Mouse (Mus musculus) intestine, embryonic 16.5 days (tissue): ENCODE data around the gene Scyl1. TPM values are rescaled to one million over a fixed set of nuclear protein-coding genes. Genes with fewer than 3 reads are reported as not detected.

Experiments used
- ATAC-seq: fragments of 200-750 bp; cut with Nextera tagmentation; 2 replicates; pipeline ENCODE4 v1.8.0; 2017; ENCODE audit warnings: moderate TSS enrichment, moderate library complexity
- H3K27ac ChIP-seq: fragments of 300-500 bp; sonication (generic); 2 replicates; pipeline ENCODE4 v1.5.1; 2014; ENCODE audit warnings: mild to moderate bottlenecking, low read length
- H3K27me3 ChIP-seq: fragments of 300-500 bp; sonication (generic); replicated peaks from 2 replicates; pipeline ENCODE4 v1.6.1; 2014; ENCODE audit warnings: low read length, control low read depth, mixed read lengths; ENCODE audit not compliant: control insufficient read depth, insufficient read depth
- H3K36me3 ChIP-seq: fragments of 300-500 bp; sonication (generic); 2 replicates; pipeline ENCODE4 v1.6.1; 2014; ENCODE audit warnings: low read length, control low read depth; ENCODE audit not compliant: control insufficient read depth, insufficient read depth
- H3K4me1 ChIP-seq: fragments of 300-500 bp; sonication (generic); 2 replicates; pipeline ENCODE4 v1.6.1; 2014; ENCODE audit warnings: low read length, control low read depth, mixed read lengths; ENCODE audit not compliant: control insufficient read depth, insufficient read depth
- H3K4me2 ChIP-seq: fragments of 300-500 bp; sonication (generic); 2 replicates; pipeline ENCODE4 v1.6.1; 2014; ENCODE audit warnings: low read depth, low read length, control low read depth
- H3K4me3 ChIP-seq: fragments of 300-500 bp; sonication (generic); 2 replicates; pipeline ENCODE4 v1.5.1; 2014; ENCODE audit warnings: mild to moderate bottlenecking, low read length
- H3K9ac ChIP-seq: fragments of 300-500 bp; sonication (generic); 2 replicates; pipeline ENCODE4 v1.6.1; 2014; ENCODE audit warnings: low read depth, low read length
- H3K9me3 ChIP-seq: fragments of 300-500 bp; sonication (generic); 2 replicates; pipeline ENCODE4 v1.6.1; 2016; ENCODE audit warnings: low read length, control low read depth; ENCODE audit not compliant: control insufficient read depth
- WGBS: fragments of 180-500 bp; shearing (Covaris S2); extraction: QIAGEN DNeasy Blood & Tissue Kit; methylation state at CpG from one replicate; pipeline ENCODE4 v1.1.7; 2014; 5-methylcytosine and 5-hydroxymethylcytosine counted together
- polyA plus RNA-seq: library from polyadenylated mRNA; unstranded; fragments of >200 nt; fragmentation: Nextera tagmentation; extraction: Ambion mirVana; gene quantifications from 2 replicates; pipeline ENCODE4 v1.2.1, GENCODE M21; 2015

The Scyl1 gene
- polyA plus RNA-seq, 1 experiment from 2014 or later = 58.9 TPM

DNA sequence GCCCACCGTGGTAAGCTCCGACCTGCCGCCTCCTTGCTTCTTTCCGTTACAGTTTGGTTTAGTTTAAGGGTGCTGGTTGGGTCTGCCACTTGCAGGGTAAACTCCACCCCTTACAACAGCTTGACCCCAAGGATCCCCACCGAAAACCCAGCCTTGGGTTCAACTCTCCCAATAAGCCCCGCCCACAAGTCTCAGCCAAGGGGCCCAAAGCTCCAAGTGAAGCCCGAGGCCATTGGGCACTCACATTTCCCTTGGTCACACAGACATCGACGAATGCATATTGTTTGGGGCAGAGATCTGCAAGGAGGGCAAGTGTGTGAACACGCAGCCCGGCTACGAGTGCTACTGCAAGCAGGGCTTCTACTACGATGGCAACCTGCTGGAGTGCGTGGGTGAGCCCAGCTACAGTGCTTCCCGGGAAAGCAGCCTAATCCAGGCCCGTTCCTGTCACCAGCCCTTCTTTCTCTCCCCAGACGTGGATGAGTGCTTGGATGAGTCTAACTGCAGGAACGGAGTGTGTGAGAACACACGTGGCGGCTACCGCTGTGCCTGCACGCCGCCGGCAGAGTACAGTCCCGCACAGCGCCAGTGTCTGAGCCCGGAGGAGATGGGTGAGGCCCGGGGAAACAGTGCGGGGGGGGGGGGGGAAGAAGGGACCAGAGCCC, 14.8 kb downstream of the Scyl1 start:
- 28% methylated on average over 29 of the region's 29 CpGs for WGBS
- H3K27ac ChIP-seq = no peak overlapping the region
- 0 out of 2 replicates have a peak overlapping the region, but pooled peaks have one; percentile 11 for H3K4me3 ChIP-seq
- peaks cover 18% of the 10 kb centered on the region; the same call in 1 of the 2 replicates for H3K36me3 ChIP-seq
- no peaks in the 10 kb centered on the region for H3K9me3 ChIP-seq
- peaks cover 5% of the 10 kb centered on the region for H3K4me1 ChIP-seq
- peak overlapping the region; percentile 55 for H3K9ac ChIP-seq
- H3K4me2 ChIP-seq = peak overlapping the region; percentile 27
- ATAC-seq = peak; percentile 26; the same call in 1 of the 2 replicates
- 0 out of 2 replicates have a peak, but pooled peaks cover 10% of the 10 kb centered on the region for H3K27me3 ChIP-seq

GRCm38 (mm10) chr19:5751742-5752141, 19.5 kb downstream of the Scyl1 start:
- no peaks in the 10 kb centered on the region for H3K36me3 ChIP-seq
- no peak overlapping the region for H3K4me3 ChIP-seq
- no peak overlapping the region for H3K27ac ChIP-seq
- H3K27me3 ChIP-seq = peaks cover 19% of the 10 kb centered on the region; the same call in 1 of the 2 replicates
- no peak overlapping the region for H3K9ac ChIP-seq
- H3K9me3 ChIP-seq = no peaks in the 10 kb centered on the region
- H3K4me1 ChIP-seq = peaks cover 6% of the 10 kb centered on the region
- H3K4me2 ChIP-seq = no peak overlapping the region
- WGBS = 17% methylated on average over 20 of the region's 20 CpGs
- ATAC-seq = 0 out of 2 replicates have a peak, but pooled peaks have one; percentile 41

- H3K9me3 ChIP-seq = no peaks in the 10 kb centered on the region
- H3K27ac ChIP-seq = no peak overlapping the region
- H3K27me3 ChIP-seq = peaks cover 19% of the 10 kb centered on the region; the same call in 1 of the 2 replicates
- peaks cover 6% of the 10 kb centered on the region for H3K4me1 ChIP-seq
- 30% methylated on average over 22 of the region's 22 CpGs for WGBS
- no peak overlapping the region for H3K4me2 ChIP-seq
- ATAC-seq = no peak
- H3K9ac ChIP-seq = no peak overlapping the region
- no peak overlapping the region for H3K4me3 ChIP-seq
- no peaks in the 10 kb centered on the region for H3K36me3 ChIP-seq
Observed at GRCm38 (mm10) chr19:5750951-5751350, 20.3 kb downstream of the Scyl1 start.

GRCm38 (mm10) chr19:5749476-5749875, 21.7 kb downstream of the Scyl1 start:
- ATAC-seq = no peak
- 82% methylated on average over 6 of the region's 6 CpGs for WGBS

GRCm38 (mm10) chr19:5746907-5747363, 24.3 kb downstream of the Scyl1 start:
- ATAC-seq = no peak
- Histone ChIP-seq H3K27ac (no peak overlapping the region), H3K27me3 (peaks cover 15% of the 10 kb centered on the region; the same call in 1 of the 2 replicates), H3K9ac (no peak overlapping the region), H3K4me3 (no peak overlapping the region), H3K4me2 (no peak overlapping the region), H3K36me3 (no peaks in the 10 kb centered on the region), H3K9me3 (no peaks in the 10 kb centered on the region), H3K4me1 (peaks cover 29% of the 10 kb centered on the region)
- WGBS = 37% methylated on average over 12 of the region's 12 CpGs

More at GRCm38 (mm10) chr19:5749476-5749875, 21.7 kb downstream of the Scyl1 start:
- Histone ChIP-seq H3K9me3 (no peaks in the 10 kb centered on the region), H3K4me1 (peaks cover 16% of the 10 kb centered on the region), H3K27me3 (peaks cover 15% of the 10 kb centered on the region; the same call in 1 of the 2 replicates), H3K9ac (no peak overlapping the region), H3K4me3 (no peak overlapping the region), H3K27ac (no peak overlapping the region), H3K4me2 (no peak overlapping the region), H3K36me3 (no peaks in the 10 kb centered on the region)

GRCm38 (mm10) chr19:5745756-5746710, 25.2 kb downstream of the Scyl1 start:
- 10% methylated on average over 36 of the region's 36 CpGs for WGBS
- Histone ChIP-seq H3K27me3 (peaks cover 13% of the 10 kb centered on the region; the same call in 1 of the 2 replicates), H3K4me1 (peaks cover 30% of the 10 kb centered on the region), H3K4me3 (peak overlapping the region; percentile 27), H3K4me2 (peak overlapping the region; percentile 45), H3K9ac (peak overlapping the region; percentile 56), H3K36me3 (no peaks in the 10 kb centered on the region), H3K27ac (no peak overlapping the region), H3K9me3 (no peaks in the 10 kb centered on the region)
- no peak for ATAC-seq

DNA sequence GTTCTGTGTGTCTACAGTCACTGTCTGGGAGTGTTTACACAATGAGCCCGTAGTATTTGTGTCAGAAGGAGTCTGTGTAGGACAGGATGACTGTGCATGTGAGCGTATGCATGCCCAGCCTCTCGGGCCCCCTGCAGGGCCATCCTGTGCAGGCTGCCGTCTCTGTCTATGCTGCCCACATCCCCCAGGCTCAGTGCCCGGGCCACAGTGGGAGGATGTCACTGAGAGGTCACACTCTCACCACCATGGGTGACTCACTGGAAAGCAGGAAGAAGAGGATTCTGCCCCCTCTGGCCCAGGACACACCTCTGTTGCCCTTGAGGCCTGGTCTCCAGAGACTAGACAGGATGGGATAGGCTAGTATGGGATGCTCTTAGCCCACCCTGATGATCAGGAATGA, 27.6 kb downstream of the Scyl1 start:
- H3K4me2 ChIP-seq = peak overlapping the region; percentile 97
- H3K9me3 ChIP-seq = no peaks in the 10 kb centered on the region
- no peak for ATAC-seq
- H3K27me3 ChIP-seq = peaks cover 5% of the 10 kb centered on the region; the same call in 1 of the 2 replicates
- no peak overlapping the region for H3K4me3 ChIP-seq
- H3K27ac ChIP-seq = no peak overlapping the region
- H3K4me1 ChIP-seq = peaks cover 38% of the 10 kb centered on the region
- 46% methylated on average over 5 of the region's 5 CpGs for WGBS
- H3K9ac ChIP-seq = no peak overlapping the region
- H3K36me3 ChIP-seq = no peaks in the 10 kb centered on the region

DNA sequence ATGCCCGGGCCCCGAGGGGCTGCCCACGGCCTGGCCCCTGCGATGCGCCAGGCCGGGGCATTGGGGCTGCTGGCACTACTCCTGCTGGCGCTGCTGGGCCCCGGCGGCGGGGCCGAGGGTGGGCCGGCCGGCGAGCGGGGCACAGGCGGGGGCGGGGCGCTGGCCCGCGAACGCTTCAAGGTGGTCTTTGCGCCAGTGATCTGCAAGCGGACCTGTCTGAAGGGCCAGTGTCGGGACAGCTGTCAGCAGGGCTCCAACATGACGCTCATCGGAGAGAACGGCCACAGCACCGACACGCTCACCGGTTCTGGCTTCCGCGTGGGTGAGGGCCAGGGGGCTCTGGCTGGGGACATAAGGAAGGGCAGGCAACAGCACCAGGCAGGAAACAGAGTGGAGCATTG, 29.0 kb downstream of the Scyl1 start:
- peak overlapping the region; percentile 78 for H3K4me3 ChIP-seq
- H3K27ac ChIP-seq = peak overlapping the region; percentile 92
- 3% methylated on average over 32 of the region's 32 CpGs for WGBS
- peaks cover 38% of the 10 kb centered on the region for H3K4me1 ChIP-seq
- no peaks in the 10 kb centered on the region for H3K36me3 ChIP-seq
- H3K9ac ChIP-seq = peak overlapping the region; percentile 88
- H3K4me2 ChIP-seq = peak overlapping the region; percentile 97
- no peaks in the 10 kb centered on the region for H3K9me3 ChIP-seq
- H3K27me3 ChIP-seq = peaks cover 5% of the 10 kb centered on the region; the same call in 1 of the 2 replicates
- ATAC-seq = peak; percentile 16; the same call in 1 of the 2 replicates
